Mouse (Mus musculus): ENCODE measurements around the gene Ggta1. TPM values are rescaled to one million over a fixed set of nuclear protein-coding genes. Genes with fewer than 3 reads are reported as not detected.

Gene Ggta1
- total RNA-seq, 1 experiment: 36.5 TPM

DNA sequence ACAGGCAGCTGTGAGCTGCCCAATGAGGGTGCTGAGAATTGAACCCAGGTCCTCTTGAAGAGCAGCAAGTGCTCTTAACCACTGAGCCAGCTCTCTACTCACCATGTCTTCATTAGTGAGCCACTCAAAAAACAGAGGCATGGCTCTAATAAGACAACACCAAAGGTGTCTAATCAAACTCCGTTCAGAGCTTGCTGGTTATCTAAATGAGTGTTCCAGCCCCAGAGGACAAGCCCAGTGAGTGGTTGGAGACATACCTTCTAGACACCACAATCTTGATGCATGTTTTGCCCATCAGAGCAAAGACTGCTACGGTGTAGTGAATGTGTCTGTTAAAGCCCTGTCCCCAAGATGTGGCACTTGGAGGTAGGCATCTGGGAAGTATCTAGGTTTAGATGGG lies 43.4 kb downstream of the Ggta1 start:
- H3K27ac ChIP-seq (ENCODE audit: insufficient read depth, low read depth, low read length, poor library complexity, severe bottlenecking): no peak overlapping the region
- in situ Hi-C loops (cut with MboI; ENCODE audit: low sequenced_read_pairs in 2 of 2, unreplicated experiment in 2 of 2): no loop called here
- H3K4me1 ChIP-seq (ENCODE audit: control insufficient read depth in 2 of 2, insufficient read depth in 2 of 2, low read length in 2 of 2, poor library complexity in 1 of 2): 0 out of 4 replicates have a peak, but pooled peaks cover 0 to 2% of the 10 kb centered on the region in 2 experiments
- no peak overlapping the region for H3K9ac ChIP-seq (ENCODE audit: insufficient read depth, low read depth, low read length, poor library complexity, severe bottlenecking)
- no peaks in the 10 kb centered on the region for H3K9me3 ChIP-seq (ENCODE audit: control insufficient read depth, insufficient read depth, low read depth, low read length)
- TF ChIP-seq HCFC1 (IDR thresholded peaks at IDR 0.05; ENCODE audit: borderline replicate concordance, insufficient read depth, low read length) (no peak), ZNF384 (IDR thresholded peaks at IDR 0.05; ENCODE audit: low read depth, low read length) (no peak), ZC3H11A (IDR thresholded peaks at IDR 0.05; ENCODE audit: borderline replicate concordance, low read depth, low read length) (no peak)
- no peak overlapping the region for H3K4me3 ChIP-seq (ENCODE audit: insufficient read depth in 1 of 2, low read depth in 1 of 2, low read length in 2 of 2, poor library complexity in 1 of 2, severe bottlenecking in 1 of 2)
- peaks cover 16% of the 10 kb centered on the region for H3K36me3 ChIP-seq (ENCODE audit: control insufficient read depth, insufficient read depth, low read length, poor library complexity, severe bottlenecking)
- DNase-seq (ENCODE audit: low read depth, low spot score): no peak

DNA sequence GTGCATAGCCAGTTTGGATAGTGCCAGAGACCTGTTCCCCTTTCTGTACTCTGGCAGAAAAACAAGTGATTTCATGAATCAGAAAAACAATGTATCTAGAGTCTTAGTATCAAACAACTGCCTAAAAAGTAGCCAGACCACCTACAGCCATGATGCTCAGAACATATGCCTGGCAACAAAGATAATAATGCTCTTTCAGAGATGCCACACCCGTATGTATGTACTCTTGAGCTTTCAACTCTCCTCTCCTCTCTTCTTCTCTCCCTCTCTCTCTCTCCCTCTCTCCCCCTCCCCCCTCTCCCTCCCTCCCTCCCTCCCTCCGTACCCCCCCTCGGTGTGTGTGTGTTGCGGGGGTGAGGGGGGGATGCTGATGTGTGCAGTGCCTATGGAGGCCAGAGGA lies 43.8 kb downstream of the Ggta1 start:
- no peak overlapping the region for H3K4me3 ChIP-seq (ENCODE audit: insufficient read depth in 1 of 2, low read depth in 1 of 2, low read length in 2 of 2, poor library complexity in 1 of 2, severe bottlenecking in 1 of 2)
- no peak overlapping the region for H3K27ac ChIP-seq (ENCODE audit: insufficient read depth, low read depth, low read length, poor library complexity, severe bottlenecking)
- H3K4me1 ChIP-seq (ENCODE audit: control insufficient read depth in 2 of 2, insufficient read depth in 2 of 2, low read length in 2 of 2, poor library complexity in 1 of 2): 0 out of 4 replicates have a peak, but pooled peaks cover 0 to under 1% of the 10 kb centered on the region in 2 experiments
- no peaks in the 10 kb centered on the region for H3K9me3 ChIP-seq (ENCODE audit: control insufficient read depth, insufficient read depth, low read depth, low read length)
- TF ChIP-seq HCFC1 (IDR thresholded peaks at IDR 0.05; ENCODE audit: borderline replicate concordance, insufficient read depth, low read length): no peak
- no peak for TF ChIP-seq CHD2 (IDR thresholded peaks at IDR 0.05; ENCODE audit: low read depth, low read length)
- no peak for TF ChIP-seq ZNF384 (IDR thresholded peaks at IDR 0.05; ENCODE audit: low read depth, low read length)
- TF ChIP-seq MAFK (IDR thresholded peaks at IDR 0.05; ENCODE audit: insufficient read depth, low read depth, low read length): no peak
- TF ChIP-seq ZC3H11A (IDR thresholded peaks at IDR 0.05; ENCODE audit: borderline replicate concordance, low read depth, low read length): no peak
- no peak overlapping the region for H3K9ac ChIP-seq (ENCODE audit: insufficient read depth, low read depth, low read length, poor library complexity, severe bottlenecking)
- in situ Hi-C loops (cut with MboI; ENCODE audit: low sequenced_read_pairs in 2 of 2, unreplicated experiment in 2 of 2): no loop called here
- DNase-seq (ENCODE audit: low read depth, low spot score): no peak
- peaks cover 16% of the 10 kb centered on the region for H3K36me3 ChIP-seq (ENCODE audit: control insufficient read depth, insufficient read depth, low read length, poor library complexity, severe bottlenecking)

DNA sequence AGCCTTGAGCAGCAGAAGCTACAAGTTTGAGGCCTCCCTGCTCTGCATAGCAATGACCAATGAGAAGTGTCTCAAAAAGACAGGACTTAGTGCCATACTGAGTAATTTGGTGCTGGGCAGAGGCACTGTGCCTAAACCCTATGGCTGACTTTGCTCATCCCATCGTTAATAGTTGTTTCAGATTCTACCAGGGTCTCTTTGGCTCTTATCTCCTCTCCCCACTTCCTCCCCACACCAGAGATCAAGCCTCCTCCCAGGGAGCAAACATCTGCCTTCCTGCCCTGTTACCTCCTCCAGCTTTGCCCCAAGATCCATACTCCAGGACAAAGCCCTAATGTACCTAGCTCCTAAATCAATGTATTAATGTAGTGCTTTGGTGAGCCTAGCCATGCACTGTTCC lies 45.8 kb downstream of the Ggta1 start:
- in situ Hi-C loops (cut with MboI; ENCODE audit: low sequenced_read_pairs in 2 of 2, unreplicated experiment in 2 of 2): no loop called here
- H3K4me1 ChIP-seq (ENCODE audit: control insufficient read depth in 2 of 2, insufficient read depth in 2 of 2, low read length in 2 of 2, poor library complexity in 1 of 2): no peaks in the 10 kb centered on the region
- no peak overlapping the region for H3K27ac ChIP-seq (ENCODE audit: insufficient read depth, low read depth, low read length, poor library complexity, severe bottlenecking)

DNA sequence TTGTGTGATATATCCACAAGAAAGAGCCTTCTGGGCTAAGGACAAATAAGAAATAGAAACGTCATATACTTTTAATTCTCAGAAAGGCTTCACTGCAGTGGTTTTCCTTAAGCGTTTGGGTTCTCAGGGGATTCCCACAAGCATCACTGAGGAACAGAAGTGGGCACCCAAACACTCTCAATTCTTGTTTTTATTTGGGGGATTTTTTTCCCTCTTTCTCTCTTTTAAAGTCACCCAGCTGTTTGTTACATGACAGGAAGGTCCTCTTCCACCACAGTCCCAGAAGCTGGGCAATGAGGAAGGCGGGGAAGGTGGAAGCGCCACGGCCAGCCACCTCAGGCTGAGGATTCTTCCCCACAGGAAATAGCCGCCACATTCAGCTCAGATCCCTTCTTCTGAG lies 46.6 kb downstream of the Ggta1 start:
- peaks cover 5% of the 10 kb centered on the region for H3K36me3 ChIP-seq (ENCODE audit: control insufficient read depth, insufficient read depth, low read length, poor library complexity, severe bottlenecking)
- no peak for DNase-seq (ENCODE audit: low read depth, low spot score)

More for the DNA sequence above, 45.8 kb downstream of the Ggta1 start:
- Histone ChIP-seq H3K4me3 (ENCODE audit: insufficient read depth in 1 of 2, low read depth in 1 of 2, low read length in 2 of 2, poor library complexity in 1 of 2, severe bottlenecking in 1 of 2) (no peak overlapping the region), H3K9me3 (ENCODE audit: control insufficient read depth, insufficient read depth, low read depth, low read length) (no peaks in the 10 kb centered on the region), H3K9ac (ENCODE audit: insufficient read depth, low read depth, low read length, poor library complexity, severe bottlenecking) (no peak overlapping the region), H3K36me3 (ENCODE audit: control insufficient read depth, insufficient read depth, low read length, poor library complexity, severe bottlenecking) (peaks cover 11% of the 10 kb centered on the region)
- DNase-seq (ENCODE audit: low read depth, low spot score): no peak
- TF ChIP-seq ZC3H11A (IDR thresholded peaks at IDR 0.05; ENCODE audit: borderline replicate concordance, low read depth, low read length): no peak
- TF ChIP-seq HCFC1 (IDR thresholded peaks at IDR 0.05; ENCODE audit: borderline replicate concordance, insufficient read depth, low read length): no peak
- no peak for TF ChIP-seq ZNF384 (IDR thresholded peaks at IDR 0.05; ENCODE audit: low read depth, low read length)
- no peak for TF ChIP-seq CHD2 (IDR thresholded peaks at IDR 0.05; ENCODE audit: low read depth, low read length)
- TF ChIP-seq MAFK (IDR thresholded peaks at IDR 0.05; ENCODE audit: insufficient read depth, low read depth, low read length): no peak

DNA sequence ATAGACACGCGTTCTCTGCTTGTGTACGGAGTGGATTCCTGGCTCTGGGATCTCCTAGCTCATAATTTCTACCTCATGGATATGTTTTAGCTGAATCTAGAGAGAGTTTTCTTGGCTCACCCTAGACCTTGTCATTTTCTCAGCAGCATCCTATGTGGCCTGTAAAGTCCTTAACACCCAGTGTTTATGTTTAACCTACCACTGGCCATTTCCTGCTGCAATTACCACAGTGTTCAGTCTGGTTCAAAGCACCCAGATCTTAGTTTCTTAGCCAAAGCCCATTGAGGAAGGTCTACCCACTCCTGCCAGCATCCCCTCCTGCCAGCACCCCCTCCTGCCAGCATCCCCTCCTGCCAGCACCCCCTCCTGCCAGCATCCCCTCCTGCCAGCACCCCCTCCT lies 50.2 kb downstream of the Ggta1 start:
- in situ Hi-C loops (cut with MboI; ENCODE audit: low sequenced_read_pairs in 2 of 2, unreplicated experiment in 2 of 2): no loop called here
- no peak for TF ChIP-seq HCFC1 (IDR thresholded peaks at IDR 0.05; ENCODE audit: borderline replicate concordance, insufficient read depth, low read length)
- no peak for TF ChIP-seq ZNF384 (IDR thresholded peaks at IDR 0.05; ENCODE audit: low read depth, low read length)
- no peak for TF ChIP-seq ZC3H11A (IDR thresholded peaks at IDR 0.05; ENCODE audit: borderline replicate concordance, low read depth, low read length)
- TF ChIP-seq CHD2 (IDR thresholded peaks at IDR 0.05; ENCODE audit: low read depth, low read length): no peak
- TF ChIP-seq MAFK (IDR thresholded peaks at IDR 0.05; ENCODE audit: insufficient read depth, low read depth, low read length): no peak

More for the DNA sequence above, 46.6 kb downstream of the Ggta1 start:
- Histone ChIP-seq H3K9ac (ENCODE audit: insufficient read depth, low read depth, low read length, poor library complexity, severe bottlenecking) (no peak overlapping the region), H3K4me3 (ENCODE audit: insufficient read depth in 1 of 2, low read depth in 1 of 2, low read length in 2 of 2, poor library complexity in 1 of 2, severe bottlenecking in 1 of 2) (no peak overlapping the region), H3K27ac (ENCODE audit: insufficient read depth, low read depth, low read length, poor library complexity, severe bottlenecking) (no peak overlapping the region), H3K9me3 (ENCODE audit: control insufficient read depth, insufficient read depth, low read depth, low read length) (no peaks in the 10 kb centered on the region), H3K4me1 (ENCODE audit: control insufficient read depth in 2 of 2, insufficient read depth in 2 of 2, low read length in 2 of 2, poor library complexity in 1 of 2) (no peaks in the 10 kb centered on the region)
- TF ChIP-seq HCFC1 (IDR thresholded peaks at IDR 0.05; ENCODE audit: borderline replicate concordance, insufficient read depth, low read length): no peak
- in situ Hi-C loops (cut with MboI; ENCODE audit: low sequenced_read_pairs in 2 of 2, unreplicated experiment in 2 of 2): no loop called here

More for the DNA sequence above, 50.2 kb downstream of the Ggta1 start:
- Histone ChIP-seq H3K9ac (ENCODE audit: insufficient read depth, low read depth, low read length, poor library complexity, severe bottlenecking) (no peak overlapping the region), H3K4me1 (ENCODE audit: control insufficient read depth in 2 of 2, insufficient read depth in 2 of 2, low read length in 2 of 2, poor library complexity in 1 of 2) (no peaks in the 10 kb centered on the region), H3K4me3 (ENCODE audit: insufficient read depth in 1 of 2, low read depth in 1 of 2, low read length in 2 of 2, poor library complexity in 1 of 2, severe bottlenecking in 1 of 2) (no peak overlapping the region), H3K27ac (ENCODE audit: insufficient read depth, low read depth, low read length, poor library complexity, severe bottlenecking) (no peak overlapping the region), H3K36me3 (ENCODE audit: control insufficient read depth, insufficient read depth, low read length, poor library complexity, severe bottlenecking) (peaks cover 6% of the 10 kb centered on the region; the same call in 1 of the 2 replicates), H3K9me3 (ENCODE audit: control insufficient read depth, insufficient read depth, low read depth, low read length) (no peaks in the 10 kb centered on the region)
- no peak for DNase-seq (ENCODE audit: low read depth, low spot score)

All from ES-E14 (cell line).